Mouse (Mus musculus): ENCODE data around the gene Rhbdf1. TPM values are rescaled to one million over a fixed set of nuclear protein-coding genes. Genes with fewer than 3 reads are reported as not detected.

Gene Rhbdf1
- 29.9 and 44.9 TPM in 2 replicates for polyA plus RNA-seq (2012; rRNA removed)

DNA sequence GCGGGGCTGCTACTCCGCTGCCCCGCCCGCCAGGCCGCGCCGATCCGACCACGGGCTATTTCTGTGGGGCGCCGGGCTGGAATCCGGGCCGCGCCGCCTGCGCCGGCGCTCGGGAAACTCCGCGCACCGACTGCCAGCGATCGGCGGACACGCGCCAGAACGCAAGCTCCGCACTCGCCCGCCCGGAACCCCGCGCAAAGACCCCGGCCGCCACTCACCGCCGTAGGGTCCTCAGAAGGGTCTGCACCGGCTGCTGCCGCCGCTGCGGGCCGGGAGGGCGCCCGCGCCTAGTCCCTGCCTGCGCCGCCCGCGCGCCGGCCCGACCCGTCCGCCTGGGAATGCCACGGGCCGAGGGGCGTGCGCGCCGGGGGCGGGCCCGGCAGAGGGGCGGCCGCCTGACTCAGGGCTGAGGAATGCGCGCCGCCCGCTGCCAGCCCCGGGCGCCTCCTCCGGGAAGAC, at the start of gene Rhbdf1:
Gene Rhbdf1 (minus strand): TSS at position 350 of the 459 bp plus-strand sequence.
- 2% methylated on average over 71 of the region's 72 CpGs for WGBS
- Histone ChIP-seq H3K36me3 (ENCODE audit: control insufficient read depth, insufficient read depth, low read length) (no peaks in the 10 kb centered on the region), H3K27me3 (ENCODE audit: control insufficient read depth, insufficient read depth, low read length) (peaks cover 25% of the 10 kb centered on the region), H3K27ac (ENCODE audit: control insufficient read depth, insufficient read depth, low read length) (no peak within 1 kb of the TSS), H3K4me1 (replicated peaks; ENCODE audit: control insufficient read depth, insufficient read depth, low read length) (peaks cover 32% of the 10 kb centered on the region), H3K4me3 (ENCODE audit: control insufficient read depth, insufficient read depth, low read length) (peak within 1 kb of the TSS; percentile 35)
- TF ChIP-seq POLR2A (IDR thresholded peaks at IDR 0.05; ENCODE audit: control insufficient read depth, extremely low read depth, insufficient read depth, low read length, poor library complexity) = no peak
- TF ChIP-seq CTCF (IDR thresholded peaks at IDR 0.05; ENCODE audit: borderline replicate concordance, control insufficient read depth, extremely low read depth, insufficient read depth, low read length, poor library complexity) = no peak
- DNase-seq = no peak

DNA sequence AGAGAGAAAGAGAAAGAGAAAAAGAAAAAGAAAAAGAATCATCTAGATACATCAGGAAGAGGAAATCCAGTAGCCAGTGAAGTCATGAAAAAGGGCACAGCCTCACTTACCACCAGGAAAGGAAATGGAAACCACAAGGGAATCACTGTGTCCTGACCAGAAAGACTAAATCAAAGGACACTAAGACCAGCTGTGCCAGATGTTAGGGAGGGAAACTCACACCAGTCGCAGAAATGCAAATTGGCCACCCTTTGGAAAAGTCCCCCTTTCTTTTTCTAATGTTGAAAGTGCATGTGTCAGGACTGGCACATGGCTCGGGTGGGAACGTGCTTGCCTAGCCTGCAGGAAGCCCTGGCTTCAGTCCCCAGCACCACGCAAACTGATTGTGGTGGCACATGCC, 49.1 kb upstream of the Rhbdf1 start:
- no peaks in the 10 kb centered on the region for H3K27me3 ChIP-seq (ENCODE audit: control insufficient read depth, insufficient read depth, low read length)
- peaks cover 5% of the 10 kb centered on the region for H3K4me1 ChIP-seq (replicated peaks; ENCODE audit: control insufficient read depth, insufficient read depth, low read length)
- TF ChIP-seq CTCF (IDR thresholded peaks at IDR 0.05; ENCODE audit: borderline replicate concordance, control insufficient read depth, extremely low read depth, insufficient read depth, low read length, poor library complexity) (no peak), POLR2A (IDR thresholded peaks at IDR 0.05; ENCODE audit: control insufficient read depth, extremely low read depth, insufficient read depth, low read length, poor library complexity) (no peak)
- H3K36me3 ChIP-seq (ENCODE audit: control insufficient read depth, insufficient read depth, low read length) = no peaks in the 10 kb centered on the region
- no peak for DNase-seq
- no peak overlapping the region for H3K4me3 ChIP-seq (ENCODE audit: control insufficient read depth, insufficient read depth, low read length)
- 11% methylated on average over 4 of the region's 4 CpGs for WGBS
- H3K27ac ChIP-seq (ENCODE audit: control insufficient read depth, insufficient read depth, low read length) = no peak overlapping the region

DNA sequence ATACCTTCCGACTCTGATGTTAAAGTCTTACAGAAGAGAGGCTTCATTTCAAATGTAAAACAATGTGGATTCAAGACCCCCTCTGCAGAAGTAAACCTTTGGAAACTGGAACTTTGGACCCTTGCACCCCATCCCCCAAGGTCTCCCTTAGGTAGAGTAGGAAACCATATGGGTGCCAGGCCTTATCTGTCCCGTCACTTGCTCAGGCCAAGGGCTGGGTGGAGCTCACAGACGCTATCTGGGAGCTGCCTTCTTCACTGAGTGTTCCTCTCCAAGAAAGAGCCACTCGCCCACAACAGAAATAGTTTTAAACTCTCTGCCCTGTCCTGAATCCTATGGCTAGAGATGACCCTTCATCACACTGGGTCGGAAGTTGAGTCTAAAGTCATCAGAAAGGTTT, 46.9 kb upstream of the Rhbdf1 start:
- 97% methylated on average over 5 of the region's 5 CpGs for WGBS
- H3K27me3 ChIP-seq (ENCODE audit: control insufficient read depth, insufficient read depth, low read length) = no peaks in the 10 kb centered on the region
- no peak overlapping the region for H3K4me3 ChIP-seq (ENCODE audit: control insufficient read depth, insufficient read depth, low read length)
- TF ChIP-seq POLR2A (IDR thresholded peaks at IDR 0.05; ENCODE audit: control insufficient read depth, extremely low read depth, insufficient read depth, low read length, poor library complexity) (no peak), CTCF (IDR thresholded peaks at IDR 0.05; ENCODE audit: borderline replicate concordance, control insufficient read depth, extremely low read depth, insufficient read depth, low read length, poor library complexity) (no peak)
- peaks cover 8% of the 10 kb centered on the region for H3K4me1 ChIP-seq (replicated peaks; ENCODE audit: control insufficient read depth, insufficient read depth, low read length)
- no peak overlapping the region for H3K27ac ChIP-seq (ENCODE audit: control insufficient read depth, insufficient read depth, low read length)
- no peaks in the 10 kb centered on the region for H3K36me3 ChIP-seq (ENCODE audit: control insufficient read depth, insufficient read depth, low read length)
- DNase-seq = no peak

DNA sequence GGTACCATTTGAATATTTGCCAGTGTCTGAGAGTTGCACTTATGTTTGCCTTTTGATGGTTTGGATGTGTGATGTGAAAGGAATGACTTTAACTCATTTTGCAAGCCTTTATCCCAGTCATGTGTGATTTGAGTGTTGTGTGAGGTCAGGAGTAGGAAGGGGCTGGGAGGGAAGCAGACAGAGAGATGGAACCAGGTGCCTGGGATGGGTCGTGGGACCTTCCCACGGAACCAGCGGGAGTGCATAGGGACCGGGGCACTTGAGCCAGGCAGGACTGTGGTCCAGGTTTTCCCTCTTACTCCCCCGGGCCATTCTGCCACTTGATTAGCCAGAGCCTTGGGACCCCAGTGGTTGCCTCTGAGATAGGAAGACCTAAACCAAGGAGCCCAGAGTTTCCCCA, 45.9 kb upstream of the Rhbdf1 start:
- Histone ChIP-seq H3K27ac (ENCODE audit: control insufficient read depth, insufficient read depth, low read length) (no peak overlapping the region), H3K4me3 (ENCODE audit: control insufficient read depth, insufficient read depth, low read length) (no peak overlapping the region)
- WGBS = 43% methylated on average over 5 of the region's 5 CpGs

DNA sequence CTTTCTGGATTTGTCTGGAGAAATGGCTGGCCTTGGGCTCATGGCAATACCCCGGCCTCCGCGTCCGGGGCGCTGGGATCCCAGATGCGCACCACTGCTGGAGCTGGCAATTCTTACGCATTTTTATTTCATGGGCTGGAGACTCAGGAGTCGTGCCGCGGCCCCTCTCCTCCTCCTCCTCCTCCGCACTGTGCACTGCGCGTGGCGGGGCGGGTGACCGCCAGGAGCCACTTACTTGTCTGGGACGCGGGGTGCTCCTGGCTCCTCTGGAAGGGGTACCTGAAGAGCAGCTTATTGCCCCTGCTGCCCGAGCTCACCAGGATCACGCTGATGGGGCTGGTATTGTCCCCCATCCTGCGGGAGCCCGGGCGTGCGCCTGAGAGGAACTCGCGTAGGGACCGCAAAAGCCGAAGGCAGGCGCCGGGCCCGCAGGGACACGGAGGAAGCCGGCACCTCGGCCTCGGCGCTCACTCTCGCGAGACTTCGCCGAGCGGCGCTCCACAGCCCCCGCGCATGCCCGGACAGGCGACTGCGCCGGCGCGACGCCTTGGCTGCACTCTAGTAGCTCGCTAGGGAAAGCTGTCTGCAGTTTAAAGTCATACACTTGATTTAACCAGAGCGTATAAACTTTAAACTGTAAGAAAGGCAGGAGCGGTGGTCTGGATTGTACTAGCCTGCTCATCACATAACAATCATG, 45.2 kb upstream of the Rhbdf1 start, which contains the start of gene Nprl3:
Gene Nprl3 (minus strand): TSS at position 520 of the 697 bp plus-strand sequence.
- peak; percentile 96 for DNase-seq
- under 1% methylated on average over 54 of the region's 54 CpGs for WGBS
- H3K4me1 ChIP-seq (replicated peaks; ENCODE audit: control insufficient read depth, insufficient read depth, low read length) = peaks cover 8% of the 10 kb centered on the region
- TF ChIP-seq POLR2A (IDR thresholded peaks at IDR 0.05; ENCODE audit: control insufficient read depth, extremely low read depth, insufficient read depth, low read length, poor library complexity) (peak; percentile 94), CTCF (IDR thresholded peaks at IDR 0.05; ENCODE audit: borderline replicate concordance, control insufficient read depth, extremely low read depth, insufficient read depth, low read length, poor library complexity) (no peak; the same call in 1 of the 2 replicates)
- peak within 1 kb of the TSS; percentile 99 for H3K4me3 ChIP-seq (ENCODE audit: control insufficient read depth, insufficient read depth, low read length)
- no peaks in the 10 kb centered on the region for H3K36me3 ChIP-seq (ENCODE audit: control insufficient read depth, insufficient read depth, low read length)
- no peaks in the 10 kb centered on the region for H3K27me3 ChIP-seq (ENCODE audit: control insufficient read depth, insufficient read depth, low read length)
- H3K27ac ChIP-seq (ENCODE audit: control insufficient read depth, insufficient read depth, low read length) = 0 out of 2 replicates have a peak within 1 kb of the TSS, but pooled peaks have one; percentile 43

More for the DNA sequence above, 45.9 kb upstream of the Rhbdf1 start:
- no peak for DNase-seq
- no peaks in the 10 kb centered on the region for H3K36me3 ChIP-seq (ENCODE audit: control insufficient read depth, insufficient read depth, low read length)
- H3K27me3 ChIP-seq (ENCODE audit: control insufficient read depth, insufficient read depth, low read length) = no peaks in the 10 kb centered on the region
- TF ChIP-seq POLR2A (IDR thresholded peaks at IDR 0.05; ENCODE audit: control insufficient read depth, extremely low read depth, insufficient read depth, low read length, poor library complexity) = no peak
- no peak for TF ChIP-seq CTCF (IDR thresholded peaks at IDR 0.05; ENCODE audit: borderline replicate concordance, control insufficient read depth, extremely low read depth, insufficient read depth, low read length, poor library complexity)
- H3K4me1 ChIP-seq (replicated peaks; ENCODE audit: control insufficient read depth, insufficient read depth, low read length) = peaks cover 8% of the 10 kb centered on the region

DNA sequence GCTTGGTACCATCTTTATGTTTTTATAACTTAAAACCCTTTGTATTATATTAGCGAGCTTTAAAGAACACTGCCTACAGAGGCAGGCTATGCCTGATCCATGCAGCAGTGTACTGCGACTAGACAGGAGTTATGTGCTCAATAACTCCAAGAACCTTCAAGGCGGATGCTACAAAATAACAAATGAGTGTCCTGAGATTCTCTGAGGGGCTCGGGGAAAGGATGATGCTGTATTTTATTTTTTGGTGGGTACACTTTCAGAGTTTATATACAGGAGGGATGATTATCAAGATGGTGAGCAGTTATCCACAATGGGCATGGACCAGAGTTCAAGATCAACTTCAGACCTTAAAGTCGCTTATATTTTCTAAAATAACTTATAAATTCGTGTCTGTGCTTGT, 44.7 kb upstream of the Rhbdf1 start:
- TF ChIP-seq CTCF (IDR thresholded peaks at IDR 0.05; ENCODE audit: borderline replicate concordance, control insufficient read depth, extremely low read depth, insufficient read depth, low read length, poor library complexity) (no peak), POLR2A (IDR thresholded peaks at IDR 0.05; ENCODE audit: control insufficient read depth, extremely low read depth, insufficient read depth, low read length, poor library complexity) (no peak)
- Histone ChIP-seq H3K27ac (ENCODE audit: control insufficient read depth, insufficient read depth, low read length) (no peak overlapping the region), H3K27me3 (ENCODE audit: control insufficient read depth, insufficient read depth, low read length) (no peaks in the 10 kb centered on the region), H3K36me3 (ENCODE audit: control insufficient read depth, insufficient read depth, low read length) (0 out of 2 replicates have a peak, but pooled peaks cover 2% of the 10 kb centered on the region), H3K4me1 (replicated peaks; ENCODE audit: control insufficient read depth, insufficient read depth, low read length) (peaks cover 8% of the 10 kb centered on the region), H3K4me3 (ENCODE audit: control insufficient read depth, insufficient read depth, low read length) (peak overlapping the region; percentile 99)
- WGBS = 31% methylated on average over 6 of the region's 6 CpGs
- DNase-seq = no peak

Data from thymus, adult 2 months (tissue).